Mouse (Mus musculus): Measurements from ENCODE around the gene Gpr18.

- TF ChIP-seq CTCF (IDR thresholded peaks at IDR 0.05; ENCODE audit: low read depth, low read length), result no peak
- TF ChIP-seq POLR2A (IDR thresholded peaks at IDR 0.05; ENCODE audit: borderline replicate concordance, low read depth, low read length), result no peak
These were observed 17.1 kb downstream of the Gpr18 start for GRCm38 (mm10) chr14:121898509-121898908.
